Mouse (Mus musculus): ENCODE measurements around the gene Nln. TPM values are rescaled to one million over a fixed set of nuclear protein-coding genes. Genes with fewer than 3 reads are reported as not detected.

Gene Nln
- polyA plus RNA-seq, 1 experiment = 2.6 TPM

DNA sequence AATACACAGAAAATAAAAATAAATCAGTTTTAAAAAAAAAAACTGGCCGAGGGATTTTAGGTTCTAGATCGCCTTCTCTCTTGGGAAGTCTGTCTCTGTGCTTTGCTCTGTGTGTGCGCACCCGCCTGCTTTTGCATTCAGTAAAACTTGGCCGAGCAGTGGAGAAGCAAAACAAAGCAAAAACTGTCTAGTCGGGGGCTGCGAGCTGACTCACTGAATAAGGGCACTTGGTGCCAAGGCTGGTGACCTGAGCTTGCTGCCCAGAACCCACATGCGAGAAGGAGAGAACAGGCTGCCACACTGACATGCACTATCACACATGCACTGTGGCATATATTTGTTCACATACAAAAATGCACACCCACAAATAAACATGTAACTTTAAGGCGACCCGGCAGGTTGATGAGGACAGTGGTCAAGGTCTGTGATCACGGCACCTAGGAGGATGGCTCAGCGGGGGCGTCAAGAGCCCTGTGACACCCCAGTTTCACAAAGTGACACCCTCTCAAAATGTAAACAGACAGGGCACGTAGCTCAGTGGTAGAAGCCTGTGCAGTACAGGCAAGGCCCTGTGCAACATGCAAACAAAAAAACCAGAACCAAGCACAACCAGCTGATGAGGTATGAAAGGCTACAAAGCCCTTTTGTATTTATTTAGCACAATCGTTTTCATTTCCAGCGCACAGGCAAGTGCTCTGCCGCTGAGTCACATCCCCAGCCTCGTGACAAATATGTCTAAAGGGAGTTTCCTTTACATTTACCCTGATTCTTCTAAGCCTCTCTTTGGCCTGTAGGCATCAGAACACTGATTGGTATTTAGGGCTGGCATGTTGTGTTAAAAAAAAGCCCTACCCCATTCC is 93.9 kb downstream of the Nln start:
- DNase-seq = no peak
- Histone ChIP-seq H3K27me3 (ENCODE audit: control insufficient read depth, insufficient read depth, low read length) (no peaks in the 10 kb centered on the region), H3K36me3 (ENCODE audit: control insufficient read depth, insufficient read depth, low read length) (no peaks in the 10 kb centered on the region), H3K4me1 (replicated peaks; ENCODE audit: control insufficient read depth, insufficient read depth, low read length) (peaks cover 7% of the 10 kb centered on the region), H3K27ac (ENCODE audit: control insufficient read depth, insufficient read depth, low read length) (no peak overlapping the region), H3K4me3 (ENCODE audit: control insufficient read depth, insufficient read depth, low read length) (no peak overlapping the region)
- 92% methylated on average over 18 of the region's 18 CpGs for WGBS
- no peak for TF ChIP-seq POLR2A (IDR thresholded peaks at IDR 0.05; ENCODE audit: control insufficient read depth, extremely low read depth, insufficient read depth, low read length, poor library complexity)
- no peak for TF ChIP-seq CTCF (IDR thresholded peaks at IDR 0.05; ENCODE audit: borderline replicate concordance, control insufficient read depth, extremely low read depth, insufficient read depth, low read length, poor library complexity)

DNA sequence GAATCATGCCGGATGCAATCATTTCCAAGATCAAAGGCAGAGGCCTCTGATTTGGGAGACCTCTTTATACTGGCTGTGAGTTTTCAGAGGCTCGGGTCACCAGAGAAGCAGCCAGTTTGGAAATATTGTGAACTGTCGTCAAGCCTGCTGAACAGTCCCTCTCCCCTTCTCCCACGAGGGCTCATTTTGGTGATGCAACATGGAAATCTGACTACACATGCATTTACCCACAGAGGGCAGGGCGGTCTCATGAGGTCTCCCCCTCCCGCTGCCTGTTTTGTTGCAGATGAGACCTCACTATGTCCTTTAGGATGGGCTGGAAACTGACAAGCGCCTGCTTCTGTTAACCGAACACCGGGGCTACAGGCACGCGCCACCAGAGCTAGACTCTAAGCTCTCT is 95.4 kb downstream of the Nln start:
- 58% methylated on average over 11 of the region's 11 CpGs for WGBS
- no peak for DNase-seq
- peaks cover 7% of the 10 kb centered on the region for H3K4me1 ChIP-seq (replicated peaks; ENCODE audit: control insufficient read depth, insufficient read depth, low read length)

DNA sequence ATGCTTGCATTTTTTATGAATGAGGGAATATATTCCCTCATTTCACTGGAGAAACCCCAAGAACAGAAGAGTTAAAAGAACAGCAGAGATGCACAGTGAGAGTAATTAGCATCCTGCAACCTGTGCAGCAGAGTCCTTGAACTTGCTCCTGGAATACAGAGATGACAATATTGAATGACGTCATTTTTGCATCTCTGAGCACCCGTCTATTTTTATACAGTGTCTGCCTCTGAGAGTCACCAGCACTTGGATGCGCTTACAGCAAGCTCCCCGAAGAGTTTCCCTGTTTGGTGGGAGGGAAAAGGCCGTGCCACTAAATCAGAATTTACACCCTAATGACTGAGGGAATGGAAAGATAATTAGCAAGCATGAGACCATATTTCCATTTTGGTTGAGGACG is 96.0 kb downstream of the Nln start:
- Histone ChIP-seq H3K36me3 (ENCODE audit: control insufficient read depth, insufficient read depth, low read length) (no peaks in the 10 kb centered on the region), H3K27me3 (ENCODE audit: control insufficient read depth, insufficient read depth, low read length) (no peaks in the 10 kb centered on the region), H3K27ac (ENCODE audit: control insufficient read depth, insufficient read depth, low read length) (no peak overlapping the region), H3K4me3 (ENCODE audit: control insufficient read depth, insufficient read depth, low read length) (no peak overlapping the region), H3K4me1 (replicated peaks; ENCODE audit: control insufficient read depth, insufficient read depth, low read length) (peaks cover 7% of the 10 kb centered on the region)
- TF ChIP-seq CTCF (IDR thresholded peaks at IDR 0.05; ENCODE audit: borderline replicate concordance, control insufficient read depth, extremely low read depth, insufficient read depth, low read length, poor library complexity) (no peak), POLR2A (IDR thresholded peaks at IDR 0.05; ENCODE audit: control insufficient read depth, extremely low read depth, insufficient read depth, low read length, poor library complexity) (no peak)
- 84% methylated on average over 6 of the region's 6 CpGs for WGBS
- DNase-seq = no peak

More for the DNA sequence above, 95.4 kb downstream of the Nln start:
- Histone ChIP-seq H3K36me3 (ENCODE audit: control insufficient read depth, insufficient read depth, low read length) (no peaks in the 10 kb centered on the region), H3K4me3 (ENCODE audit: control insufficient read depth, insufficient read depth, low read length) (no peak overlapping the region), H3K27ac (ENCODE audit: control insufficient read depth, insufficient read depth, low read length) (no peak overlapping the region), H3K27me3 (ENCODE audit: control insufficient read depth, insufficient read depth, low read length) (no peaks in the 10 kb centered on the region)
- no peak for TF ChIP-seq CTCF (IDR thresholded peaks at IDR 0.05; ENCODE audit: borderline replicate concordance, control insufficient read depth, extremely low read depth, insufficient read depth, low read length, poor library complexity)

DNA sequence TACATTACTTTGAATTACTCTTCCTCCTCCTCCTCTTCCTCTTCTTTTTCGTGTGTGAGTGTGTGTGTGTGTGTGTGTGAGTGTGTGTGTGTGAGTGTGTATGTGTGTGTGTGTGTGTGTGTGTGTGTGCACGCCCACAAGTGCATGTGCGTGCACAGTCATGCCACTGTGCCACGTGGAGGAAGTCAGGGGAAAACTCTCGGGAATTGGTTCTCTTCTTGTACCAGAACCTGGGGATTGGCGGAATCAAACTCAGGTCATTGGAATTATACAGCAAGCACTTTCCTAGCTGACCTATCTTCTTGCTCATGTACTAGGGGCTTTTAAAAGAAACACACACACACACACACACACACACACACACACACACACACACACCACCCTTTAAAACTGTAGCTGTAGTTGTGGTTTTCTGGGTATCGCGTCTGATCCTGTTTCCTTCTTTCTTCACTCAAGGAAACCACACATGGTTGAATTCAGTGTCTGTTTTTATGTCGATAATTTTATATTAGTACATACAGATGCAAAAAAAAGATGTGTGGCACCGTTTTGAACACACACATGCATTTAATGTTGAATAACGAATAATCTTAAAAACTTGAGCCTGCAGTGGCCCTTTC is 97.1 kb downstream of the Nln start:
- 13% methylated on average over 11 of the region's 11 CpGs for WGBS
- Histone ChIP-seq H3K27me3 (ENCODE audit: control insufficient read depth, insufficient read depth, low read length) (no peaks in the 10 kb centered on the region), H3K27ac (ENCODE audit: control insufficient read depth, insufficient read depth, low read length) (no peak overlapping the region), H3K4me1 (replicated peaks; ENCODE audit: control insufficient read depth, insufficient read depth, low read length) (peaks cover 7% of the 10 kb centered on the region), H3K36me3 (ENCODE audit: control insufficient read depth, insufficient read depth, low read length) (no peaks in the 10 kb centered on the region), H3K4me3 (ENCODE audit: control insufficient read depth, insufficient read depth, low read length) (no peak overlapping the region)
- DNase-seq = no peak
- TF ChIP-seq POLR2A (IDR thresholded peaks at IDR 0.05; ENCODE audit: control insufficient read depth, extremely low read depth, insufficient read depth, low read length, poor library complexity) (no peak), CTCF (IDR thresholded peaks at IDR 0.05; ENCODE audit: borderline replicate concordance, control insufficient read depth, extremely low read depth, insufficient read depth, low read length, poor library complexity) (no peak)

DNA sequence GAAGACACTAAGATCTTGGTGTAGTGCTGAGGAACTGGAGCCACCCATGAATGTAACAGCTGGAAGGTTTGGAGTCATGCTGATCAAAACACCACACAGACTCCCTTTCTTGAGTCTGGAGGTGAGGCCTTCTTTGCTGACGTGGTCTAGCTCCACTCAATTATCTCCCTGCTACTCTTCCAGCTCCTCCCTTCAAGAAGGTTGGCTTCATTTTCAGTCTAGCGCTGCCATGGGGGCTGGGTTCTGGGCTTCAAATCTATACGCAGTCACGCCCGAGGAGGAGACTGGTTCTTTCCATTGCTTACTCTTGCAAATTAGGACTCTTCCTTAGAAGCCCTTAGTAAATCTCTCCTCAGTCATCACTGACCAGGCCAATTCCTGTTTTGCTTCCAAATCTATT is 98.1 kb downstream of the Nln start:
- DNase-seq = no peak
- no peak overlapping the region for H3K4me3 ChIP-seq (ENCODE audit: control insufficient read depth, insufficient read depth, low read length)
- WGBS = 93% methylated on average over 5 of the region's 5 CpGs
- no peak overlapping the region for H3K27ac ChIP-seq (ENCODE audit: control insufficient read depth, insufficient read depth, low read length)
- TF ChIP-seq CTCF (IDR thresholded peaks at IDR 0.05; ENCODE audit: borderline replicate concordance, control insufficient read depth, extremely low read depth, insufficient read depth, low read length, poor library complexity) = no peak
- H3K27me3 ChIP-seq (ENCODE audit: control insufficient read depth, insufficient read depth, low read length) = no peaks in the 10 kb centered on the region
- H3K36me3 ChIP-seq (ENCODE audit: control insufficient read depth, insufficient read depth, low read length) = no peaks in the 10 kb centered on the region
- H3K4me1 ChIP-seq (replicated peaks; ENCODE audit: control insufficient read depth, insufficient read depth, low read length) = peaks cover 7% of the 10 kb centered on the region

DNA sequence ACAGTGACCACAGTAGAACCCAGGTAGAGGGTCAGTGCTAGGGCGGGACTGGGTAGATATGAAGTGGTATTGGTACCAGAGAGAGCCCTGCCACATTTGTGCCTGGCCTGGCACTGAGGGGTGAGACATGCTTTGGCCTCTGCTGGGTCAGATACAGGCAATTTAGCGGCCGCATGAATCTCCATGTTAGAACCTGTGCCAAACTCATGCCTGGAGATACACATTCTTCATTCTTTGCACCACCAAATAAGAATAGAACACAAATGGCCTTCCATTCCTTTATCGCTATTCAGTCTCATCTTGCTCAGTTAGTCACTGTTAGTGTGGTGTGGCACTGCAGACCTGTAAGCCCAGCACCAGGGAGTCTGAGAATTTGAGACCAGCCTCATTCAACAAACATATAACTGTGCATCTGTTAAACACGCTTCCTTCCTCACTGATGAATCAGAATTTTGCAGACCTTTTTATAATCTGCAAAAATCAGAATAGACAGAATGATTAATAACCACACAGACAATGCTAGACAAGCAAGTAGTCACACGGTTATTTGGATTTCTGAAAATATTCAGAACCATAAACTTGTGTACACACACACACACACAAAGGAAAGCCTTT is 104.1 kb downstream of the Nln start:
- Histone ChIP-seq H3K4me3 (ENCODE audit: control insufficient read depth, insufficient read depth, low read length) (no peak overlapping the region), H3K27me3 (ENCODE audit: control insufficient read depth, insufficient read depth, low read length) (no peaks in the 10 kb centered on the region), H3K36me3 (ENCODE audit: control insufficient read depth, insufficient read depth, low read length) (no peaks in the 10 kb centered on the region), H3K27ac (ENCODE audit: control insufficient read depth, insufficient read depth, low read length) (no peak overlapping the region), H3K4me1 (replicated peaks; ENCODE audit: control insufficient read depth, insufficient read depth, low read length) (no peaks in the 10 kb centered on the region)
- WGBS = 93% methylated on average over 6 of the region's 6 CpGs
- TF ChIP-seq POLR2A (IDR thresholded peaks at IDR 0.05; ENCODE audit: control insufficient read depth, extremely low read depth, insufficient read depth, low read length, poor library complexity) = no peak
- no peak for TF ChIP-seq CTCF (IDR thresholded peaks at IDR 0.05; ENCODE audit: borderline replicate concordance, control insufficient read depth, extremely low read depth, insufficient read depth, low read length, poor library complexity)
- DNase-seq = no peak

All from thymus, adult 2 months (tissue).